Mouse (Mus musculus) intestine, embryonic 14.5 days (tissue): ENCODE results near the gene Rasa4. TPM values are rescaled to one million over a fixed set of nuclear protein-coding genes. Genes with fewer than 3 reads are reported as not detected.

ENCODE experiments used
- ATAC-seq: fragments of 200-750 bp; cut with Nextera tagmentation; replicated peaks from 2 replicates; pipeline ENCODE4 v1.8.0; 2017; ENCODE audit warnings: low read depth, moderate number of reproducible peaks, moderate TSS enrichment, moderate library complexity; ENCODE audit not compliant: low FRiP score, low TSS enrichment
- DNase-seq: peaks from one replicate; pipeline ENCODE4 v3.0.0-alpha.2; 2018; ENCODE audit warnings: low spot score
- H3K27ac ChIP-seq: fragments of 300-500 bp; sonication (generic); 2 replicates; pipeline ENCODE4 v1.5.1; 2014; ENCODE audit warnings: low read depth, mild to moderate bottlenecking, control low read depth
- H3K27me3 ChIP-seq: fragments of 300-500 bp; sonication (generic); replicated peaks from 2 replicates; pipeline ENCODE4 v1.6.1; 2014; ENCODE audit warnings: low read length, control low read depth; ENCODE audit not compliant: control insufficient read depth, insufficient read depth
- H3K36me3 ChIP-seq: fragments of 300-500 bp; sonication (generic); 2 replicates; pipeline ENCODE4 v1.6.1; 2014; ENCODE audit warnings: low read length, control low read depth; ENCODE audit not compliant: control insufficient read depth, insufficient read depth
- H3K4me1 ChIP-seq: fragments of 300-500 bp; sonication (generic); replicated peaks from 2 replicates; pipeline ENCODE4 v1.6.1; 2014; ENCODE audit warnings: low read length, control low read depth, mixed read lengths; ENCODE audit not compliant: control insufficient read depth, insufficient read depth
- H3K4me2 ChIP-seq: fragments of 300-500 bp; sonication (generic); 2 replicates; pipeline ENCODE4 v1.6.1; 2014; ENCODE audit warnings: low read length
- H3K4me3 ChIP-seq: fragments of 300-500 bp; sonication (generic); 2 replicates; pipeline ENCODE4 v1.5.1; 2014; ENCODE audit warnings: low read depth, low read length, control low read depth, mixed read lengths
- H3K9ac ChIP-seq: fragments of 300-500 bp; sonication (generic); 2 replicates; pipeline ENCODE4 v1.6.1; 2014; ENCODE audit warnings: mild to moderate bottlenecking, low read length
- H3K9me3 ChIP-seq: fragments of 300-500 bp; sonication (generic); 2 replicates; pipeline ENCODE4 v1.6.1; 2016; ENCODE audit warnings: low read length, control low read depth; ENCODE audit not compliant: control insufficient read depth
- WGBS: fragments of 180-500 bp; shearing (Covaris S2); extraction: QIAGEN DNeasy Blood & Tissue Kit; methylation state at CpG from one replicate; pipeline ENCODE4 v1.1.7; 2014; 5-methylcytosine and 5-hydroxymethylcytosine counted together
- polyA plus RNA-seq: library from polyadenylated mRNA; unstranded; fragments of >200 nt; fragmentation: Nextera tagmentation; extraction: Ambion mirVana; gene quantifications from 2 replicates; pipeline ENCODE4 v1.2.1, GENCODE M21; 2014

The Rasa4 gene
- polyA plus RNA-seq, 1 experiment from 2014 or later, result 22.6 TPM

- 0 out of 2 replicates have a peak, but pooled peaks cover 9% of the 10 kb centered on the region for H3K4me1 ChIP-seq
- H3K27ac ChIP-seq, result no peak overlapping the region
- no peak overlapping the region for H3K9ac ChIP-seq
- DNase-seq (peak; percentile 71), ATAC-seq (no peak)
- H3K4me2 ChIP-seq, result no peak overlapping the region
- no peaks in the 10 kb centered on the region for H3K9me3 ChIP-seq
- no peaks in the 10 kb centered on the region for H3K27me3 ChIP-seq
- no peaks in the 10 kb centered on the region for H3K36me3 ChIP-seq
- H3K4me3 ChIP-seq, result no peak overlapping the region
- 28% methylated on average over 7 of the region's 7 CpGs for WGBS
Observed at GRCm38 (mm10) chr5:136076284-136076683, 7.4 kb upstream of the Rasa4 start.

- Histone ChIP-seq H3K4me3 (no peak overlapping the region), H3K4me1 (0 out of 2 replicates have a peak, but pooled peaks cover 9% of the 10 kb centered on the region), H3K9me3 (no peaks in the 10 kb centered on the region), H3K27ac (no peak overlapping the region), H3K4me2 (no peak overlapping the region), H3K27me3 (no peaks in the 10 kb centered on the region), H3K36me3 (no peaks in the 10 kb centered on the region), H3K9ac (no peak overlapping the region)
- ATAC-seq (no peak), DNase-seq (no peak)
- 80% methylated on average over 9 of the region's 9 CpGs for WGBS
Observed at GRCm38 (mm10) chr5:136077001-136077550, 6.6 kb upstream of the Rasa4 start.

GRCm38 (mm10) chr5:136078136-136078535 is 5.6 kb upstream of the Rasa4 start:
- Histone ChIP-seq H3K9ac (no peak overlapping the region), H3K9me3 (no peaks in the 10 kb centered on the region), H3K27ac (no peak overlapping the region), H3K4me1 (0 out of 2 replicates have a peak, but pooled peaks cover 9% of the 10 kb centered on the region), H3K27me3 (no peaks in the 10 kb centered on the region), H3K4me2 (no peak overlapping the region), H3K4me3 (no peak overlapping the region), H3K36me3 (no peaks in the 10 kb centered on the region)
- 84% methylated on average over 5 of the region's 5 CpGs for WGBS
- DNase-seq (no peak), ATAC-seq (no peak)

GRCm38 (mm10) chr5:136082345-136082744 is 1.4 kb upstream of the Rasa4 start:
- H3K27me3 ChIP-seq, result no peaks in the 10 kb centered on the region
- H3K4me2 ChIP-seq, result no peak overlapping the region
- no peak overlapping the region for H3K27ac ChIP-seq
- DNase-seq (no peak), ATAC-seq (no peak)
- H3K36me3 ChIP-seq, result no peaks in the 10 kb centered on the region
- no peak overlapping the region for H3K9ac ChIP-seq
- H3K4me3 ChIP-seq, result no peak overlapping the region
- H3K4me1 ChIP-seq, result 0 out of 2 replicates have a peak, but pooled peaks cover 3% of the 10 kb centered on the region
- H3K9me3 ChIP-seq, result no peaks in the 10 kb centered on the region
- WGBS, result 71% methylated on average over 4 of the region's 4 CpGs

GRCm38 (mm10) chr5:136084144-136084881 is 597 bp downstream of the Rasa4 start:
- H3K4me1 ChIP-seq, result 0 out of 2 replicates have a peak, but pooled peaks cover 3% of the 10 kb centered on the region
- DNase-seq, result peak; percentile 58
- no peaks in the 10 kb centered on the region for H3K36me3 ChIP-seq
- H3K4me2 ChIP-seq, result peak overlapping the region; percentile 96
- peak; percentile 22 for ATAC-seq
- 0 out of 2 replicates have a peak overlapping the region, but pooled peaks have one; percentile 19 for H3K27ac ChIP-seq
- peak overlapping the region; percentile 54 for H3K9ac ChIP-seq
- no peaks in the 10 kb centered on the region for H3K9me3 ChIP-seq
- 2% methylated on average over 23 of the region's 23 CpGs for WGBS
- no peaks in the 10 kb centered on the region for H3K27me3 ChIP-seq
- peak overlapping the region; percentile 63 for H3K4me3 ChIP-seq

- H3K27ac ChIP-seq, result no peak overlapping the region
- 0 out of 2 replicates have a peak overlapping the region, but pooled peaks have one; percentile 7 for H3K9ac ChIP-seq
- ATAC-seq (no peak; the same call in 1 of the 2 replicates), DNase-seq (peak; percentile 71)
- H3K4me2 ChIP-seq, result peak overlapping the region; percentile 96
- no peaks in the 10 kb centered on the region for H3K27me3 ChIP-seq
- WGBS, result 13% methylated on average over 21 of the region's 21 CpGs
- H3K4me1 ChIP-seq, result 0 out of 2 replicates have a peak, but pooled peaks cover 3% of the 10 kb centered on the region
- no peaks in the 10 kb centered on the region for H3K9me3 ChIP-seq
- H3K4me3 ChIP-seq, result peak overlapping the region; percentile 63
- H3K36me3 ChIP-seq, result no peaks in the 10 kb centered on the region
Observed at GRCm38 (mm10) chr5:136084891-136085651, 1.4 kb downstream of the Rasa4 start.

- 86% methylated on average over 8 of the region's 8 CpGs for WGBS
- Histone ChIP-seq H3K27ac (no peak overlapping the region), H3K4me1 (0 out of 2 replicates have a peak, but pooled peaks cover 3% of the 10 kb centered on the region), H3K9me3 (no peaks in the 10 kb centered on the region), H3K4me3 (no peak overlapping the region), H3K27me3 (no peaks in the 10 kb centered on the region), H3K4me2 (no peak overlapping the region), H3K36me3 (peaks cover 8% of the 10 kb centered on the region; the same call in 1 of the 2 replicates), H3K9ac (no peak overlapping the region)
- no peak for DNase-seq
- no peak for ATAC-seq
Observed at GRCm38 (mm10) chr5:136086290-136086689, 2.6 kb downstream of the Rasa4 start.

GRCm38 (mm10) chr5:136088821-136089575 is 5.3 kb downstream of the Rasa4 start:
- DNase-seq, result no peak
- H3K27me3 ChIP-seq, result no peaks in the 10 kb centered on the region
- no peak overlapping the region for H3K4me3 ChIP-seq
- H3K4me1 ChIP-seq, result 0 out of 2 replicates have a peak, but pooled peaks cover 3% of the 10 kb centered on the region
- no peak overlapping the region for H3K4me2 ChIP-seq
- peaks cover 8% of the 10 kb centered on the region; the same call in 1 of the 2 replicates for H3K36me3 ChIP-seq
- ATAC-seq, result no peak
- no peak overlapping the region for H3K9ac ChIP-seq
- H3K9me3 ChIP-seq, result no peaks in the 10 kb centered on the region
- 24% methylated on average over 14 of the region's 14 CpGs for WGBS
- no peak overlapping the region for H3K27ac ChIP-seq
